Mouse (Mus musculus): ENCODE data around the gene Trmt11. TPM values are rescaled to one million over a fixed set of nuclear protein-coding genes. Genes with fewer than 3 reads are reported as not detected.

Gene Trmt11
- total RNA-seq, 2 experiments from 2014 or later, result 3.8 to 5.4 TPM

Other genes starting within 250 kb of the Trmt11 start
- gene Hint3, start 28.9 kb upstream of the Trmt11 start, total RNA-seq (2021), result 10 to 100 TPM; 72.9 to 77.9 TPM
- gene Ncoa7, start 202.6 kb upstream of the Trmt11 start, total RNA-seq (2021), result 1 to 10 TPM; 4.2 to 5.3 TPM
- gene Hey2, start 242.1 kb upstream of the Trmt11 start, total RNA-seq (2021), result 1 to 10 TPM; 5.9 to 6.4 TPM